Mouse (Mus musculus) cerebellum, adult 8-10 months (tissue): ENCODE data around the gene Spdye4b.

Source experiments
- DNase-seq: peaks from one replicate; pipeline ENCODE4 v3.0.0; 2022

Spdye4b gene

DNA sequence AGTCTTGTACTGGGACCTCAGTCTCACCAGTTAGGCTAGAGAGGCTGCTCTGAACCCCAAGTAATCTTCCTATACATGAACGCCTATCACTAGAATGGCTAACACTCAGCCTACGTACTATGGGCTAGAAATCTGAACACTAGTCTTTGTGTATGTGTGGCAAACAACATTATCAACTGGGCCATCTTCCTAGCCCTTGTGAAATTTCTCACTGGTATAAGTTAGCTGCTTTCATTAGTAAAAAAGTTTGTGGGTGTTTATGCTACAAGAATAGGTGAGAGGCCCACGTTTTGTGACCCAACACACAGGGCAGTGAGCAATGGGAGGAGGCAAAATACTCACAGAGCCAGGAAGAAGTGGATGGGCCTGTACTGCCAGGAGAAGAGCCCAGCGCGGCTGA lies 40.2 kb downstream of the Spdye4b start:
- no peak for DNase-seq

DNA sequence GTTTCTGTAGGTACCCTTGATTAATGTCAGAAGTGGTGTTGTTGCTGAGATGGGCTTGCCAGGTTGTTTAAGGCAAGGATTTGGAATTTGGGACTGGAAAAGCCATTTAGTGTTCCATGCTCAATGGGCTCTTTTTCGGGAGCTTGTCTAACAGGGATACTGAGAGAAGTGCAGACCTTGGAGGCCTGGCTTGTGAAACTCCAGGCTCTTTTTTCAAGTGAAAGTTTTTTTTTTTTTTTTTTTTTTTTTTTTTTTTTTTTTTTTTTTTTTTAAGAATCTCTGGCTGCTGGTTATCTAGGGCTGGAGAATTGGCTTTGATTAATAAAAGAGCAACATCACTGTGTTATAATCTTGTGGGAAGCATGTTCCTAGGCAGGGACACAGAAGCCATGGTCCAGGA lies 41.5 kb downstream of the Spdye4b start:
- no peak for DNase-seq

DNA sequence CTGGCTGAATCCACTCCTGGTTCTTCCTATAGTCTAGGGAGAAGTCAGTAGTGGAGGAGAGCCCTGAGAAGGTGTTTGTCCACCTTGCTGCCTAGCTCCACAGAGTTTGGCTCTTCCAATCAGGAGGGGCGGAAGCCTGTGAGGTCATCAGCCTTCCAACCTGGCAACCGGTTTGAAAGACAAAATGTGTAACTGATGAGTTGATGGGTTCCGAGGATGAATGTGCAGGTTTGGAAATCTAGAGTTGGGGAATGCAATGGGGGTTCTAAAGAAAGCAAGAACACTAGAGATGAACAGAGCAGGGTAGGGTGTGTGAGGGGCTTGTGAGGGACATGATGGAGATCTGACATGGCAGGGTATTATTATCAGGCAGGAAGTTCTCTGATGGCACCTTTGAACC lies 46.0 kb downstream of the Spdye4b start, which contains the start of gene Spdye4a:
TSS of gene Spdye4a (minus strand) at position 101 of the 400 bp plus-strand sequence.
- no peak for DNase-seq

DNA sequence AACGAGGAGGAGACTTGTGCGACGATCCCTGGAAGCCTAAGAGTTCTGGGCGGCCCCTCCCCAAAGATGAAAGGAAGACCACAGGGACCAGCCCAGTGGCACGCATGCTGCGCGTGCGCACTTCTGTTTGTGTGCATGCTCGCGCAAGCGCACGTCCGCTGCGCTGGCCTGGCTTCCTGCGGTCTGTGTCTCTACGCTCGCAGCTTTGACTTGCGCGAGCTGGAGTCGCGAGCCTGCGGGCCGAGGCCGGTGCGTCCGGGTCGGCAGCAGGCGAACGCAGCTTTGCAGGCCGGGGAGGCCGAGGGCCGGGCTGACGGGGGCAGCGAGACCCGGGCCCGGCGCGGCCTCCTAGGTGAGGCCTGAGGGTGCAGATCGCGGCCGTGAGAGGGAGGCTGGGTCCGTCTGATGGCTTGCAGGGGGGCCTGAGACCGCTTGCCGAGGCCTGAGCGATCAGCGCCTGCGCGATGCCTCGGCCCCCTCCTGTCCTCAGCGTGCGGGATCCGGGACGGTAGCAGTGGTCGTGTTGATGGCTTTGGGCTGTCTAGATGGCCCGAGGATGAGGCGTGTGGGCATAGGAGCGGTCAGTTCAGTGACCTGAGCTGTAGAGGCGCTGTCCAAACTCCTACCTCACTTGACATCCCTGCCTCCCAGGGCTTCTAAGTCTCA lies 54.3 kb downstream of the Spdye4b start, which contains the start of gene Zfp12:
TSS of gene Zfp12 (plus strand) at position 136 of the 666 bp plus-strand sequence.
- DNase-seq: peak; percentile 92

DNA sequence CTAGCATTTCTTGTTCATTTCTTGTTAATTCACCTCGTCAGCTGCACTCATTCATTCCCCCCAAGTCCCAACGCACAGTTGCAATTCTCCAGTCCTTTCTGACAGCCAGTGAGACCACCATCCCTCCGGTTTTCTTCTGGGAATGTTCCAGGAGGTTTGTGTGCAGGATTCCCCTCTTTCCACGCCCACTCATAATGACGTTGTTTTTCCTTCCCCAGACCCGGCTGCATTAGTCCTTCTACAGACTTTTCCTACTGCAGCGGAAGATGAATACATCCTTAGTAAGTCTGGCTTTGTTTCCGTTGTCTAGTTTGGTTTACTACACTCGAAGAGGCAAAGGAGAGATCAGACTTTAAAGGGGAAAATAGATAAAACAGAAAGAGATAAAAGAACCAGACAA lies 55.2 kb downstream of the Spdye4b start:
- DNase-seq: no peak

DNA sequence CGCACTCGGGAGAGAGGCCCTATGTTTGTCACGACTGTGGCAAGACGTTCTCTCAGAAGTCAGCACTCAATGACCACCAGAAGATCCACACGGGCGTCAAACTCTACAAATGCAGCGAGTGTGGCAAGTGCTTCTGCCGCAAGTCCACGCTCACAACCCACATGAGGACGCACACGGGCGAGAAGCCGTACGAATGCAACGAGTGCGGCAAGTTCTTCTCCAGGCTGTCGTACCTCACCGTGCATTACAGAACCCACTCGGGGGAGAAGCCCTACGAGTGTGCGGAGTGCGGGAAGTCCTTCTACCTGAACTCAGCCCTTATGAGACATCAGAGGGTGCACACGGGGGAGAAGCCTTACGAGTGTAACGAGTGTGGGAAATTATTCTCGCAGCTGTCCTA lies 64.1 kb downstream of the Spdye4b start:
- DNase-seq: no peak

DNA sequence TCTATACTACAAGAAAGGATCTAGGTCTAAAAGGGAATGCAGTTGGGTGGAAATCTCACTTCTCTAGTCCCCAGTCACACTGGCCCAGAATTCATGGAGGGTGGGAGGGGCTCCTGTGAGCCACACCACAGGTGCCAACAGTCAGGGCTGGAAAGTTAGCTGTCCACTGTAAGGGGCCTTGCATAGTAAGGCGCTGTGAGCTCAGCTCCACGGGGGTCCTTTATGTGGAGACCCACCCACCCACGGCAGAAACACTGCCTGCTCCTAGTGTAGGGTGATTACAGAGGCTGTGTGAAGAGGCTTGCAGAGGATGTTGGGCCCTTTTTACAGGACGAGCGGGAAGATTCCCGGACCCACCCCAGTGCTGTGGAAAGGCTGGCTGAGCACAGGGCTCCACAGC lies 71.2 kb downstream of the Spdye4b start:
- no peak for DNase-seq

DNA sequence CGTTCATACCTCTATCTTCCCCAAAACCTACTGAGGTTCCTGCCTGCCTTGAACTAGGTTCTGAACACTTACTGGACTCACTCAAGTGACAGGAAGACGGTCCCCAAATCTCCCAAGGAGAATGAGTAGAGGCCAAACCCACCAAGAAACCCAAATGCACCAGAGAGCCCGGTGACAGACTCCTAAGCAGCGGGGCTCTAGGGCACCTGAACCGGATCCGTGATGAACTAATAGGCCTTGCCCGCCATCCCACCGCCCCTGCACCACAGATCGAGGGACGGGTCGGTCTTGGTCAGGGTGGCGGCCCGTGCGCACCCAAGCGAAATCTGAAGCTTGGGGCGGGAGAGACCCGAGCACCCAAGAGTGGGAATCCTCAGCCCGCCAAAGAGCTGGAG lies 72.0 kb downstream of the Spdye4b start:
- no peak for DNase-seq

DNA sequence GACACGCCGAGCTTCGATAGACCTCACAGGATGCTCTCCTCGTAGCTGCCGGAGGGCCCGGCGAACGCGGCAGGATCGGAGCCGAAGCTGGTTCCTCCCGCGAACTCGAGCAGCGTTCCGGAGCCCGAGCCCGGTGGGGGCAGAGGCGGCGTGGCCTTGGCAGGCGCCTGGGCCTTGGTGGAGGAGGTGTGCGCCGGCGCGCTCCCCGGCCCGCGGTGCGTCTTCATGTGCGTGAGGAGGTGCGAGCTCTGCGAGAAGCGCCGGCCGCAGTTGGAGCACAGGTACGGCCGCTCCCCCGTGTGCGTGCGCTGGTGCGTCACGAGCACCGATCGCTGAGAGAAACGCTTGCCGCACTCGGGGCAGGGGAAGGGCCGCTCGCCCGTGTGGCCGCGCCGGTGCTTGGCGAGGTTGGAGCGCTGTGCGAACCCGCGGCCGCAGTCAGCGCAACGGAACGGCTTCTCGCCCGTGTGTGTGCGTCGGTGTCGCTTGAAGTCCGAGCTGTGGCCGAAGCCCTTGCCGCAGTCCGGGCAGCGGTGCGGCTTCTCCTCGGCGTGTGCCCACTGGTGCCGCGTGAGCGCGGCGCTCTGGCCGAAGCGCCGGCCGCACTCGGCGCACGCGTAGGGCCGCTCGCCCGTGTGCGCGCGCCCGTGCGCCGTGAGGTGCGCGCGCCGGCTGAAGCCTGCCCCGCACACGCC lies 72.5 kb downstream of the Spdye4b start:
- DNase-seq: peak; percentile 63

DNA sequence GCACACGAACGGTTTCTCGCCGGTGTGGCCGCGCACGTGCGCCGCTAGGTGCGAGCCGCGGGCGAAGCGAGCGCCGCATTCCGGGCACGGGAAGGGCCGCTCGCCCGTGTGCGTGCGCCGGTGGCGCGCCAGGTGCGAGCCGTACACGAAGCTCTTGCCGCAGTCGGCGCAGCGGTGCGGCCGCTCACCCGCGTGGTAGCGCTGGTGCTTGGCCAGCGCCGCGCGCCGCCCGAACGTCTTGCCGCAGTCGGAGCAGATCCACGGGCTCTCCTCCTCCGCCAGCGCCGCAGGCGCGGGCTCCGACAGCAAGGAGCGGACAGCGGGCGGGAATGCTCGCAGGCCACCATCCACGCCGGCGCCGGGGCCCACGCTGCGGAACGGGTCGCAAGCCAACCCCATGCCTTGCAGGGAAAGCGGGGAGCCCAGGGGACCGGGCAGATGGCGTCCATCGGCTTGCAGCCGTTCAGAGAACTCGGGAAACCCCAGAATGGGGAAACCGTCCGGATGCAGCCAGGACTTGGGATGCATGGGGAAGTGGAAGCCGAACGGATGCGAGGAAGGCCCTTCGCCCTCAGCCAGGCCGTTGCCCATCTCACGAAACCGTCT lies 73.2 kb downstream of the Spdye4b start:
- peak; percentile 59 for DNase-seq
